Mouse (Mus musculus) myocyte (in vitro differentiated cells): ENCODE results near the gene Cdkn2aipnl.

ENCODE experiments used
- MAX ChIP-seq: IDR thresholded peaks from one replicate; pipeline ENCODE4 v1.6.1; 2011; ENCODE audit warnings: low read depth, mild to moderate bottlenecking, control low read depth
- MYOD1 ChIP-seq, 3 experiments: IDR thresholded peaks; one replicate each; pipeline ENCODE4 v1.6.1; 2011; ENCODE audit warnings: control low read depth in 2 of 3, low read depth in 2 of 3, mild to moderate bottlenecking in 2 of 3, moderate library complexity in 1 of 3; ENCODE audit not compliant: insufficient read length in 2 of 3, control insufficient read depth in 1 of 3
- POLR2A ChIP-seq: IDR thresholded peaks from one replicate; pipeline ENCODE4 v1.6.1; 2011; ENCODE audit warnings: low read depth, mild to moderate bottlenecking, control low read depth, moderate library complexity; ENCODE audit not compliant: insufficient read length
- POLR2AphosphoS2 ChIP-seq: IDR thresholded peaks from one replicate; pipeline ENCODE4 v1.6.1; 2011; ENCODE audit warnings: low read depth, control low read depth; ENCODE audit not compliant: insufficient read length
- REST ChIP-seq: IDR thresholded peaks from one replicate; pipeline ENCODE4 v1.6.1; 2011; ENCODE audit warnings: mild to moderate bottlenecking, control low read depth, moderate library complexity; ENCODE audit not compliant: insufficient read depth, insufficient read length
- TCF3 ChIP-seq: IDR thresholded peaks from one replicate; pipeline ENCODE4 v1.6.1; 2011; ENCODE audit warnings: low read depth, control low read depth; ENCODE audit not compliant: insufficient read length
- USF1 ChIP-seq: IDR thresholded peaks from one replicate; pipeline ENCODE4 v1.6.1; 2011; ENCODE audit warnings: low read depth, mild to moderate bottlenecking, control low read depth, moderate library complexity

GRCm38 (mm10) chr11:51944239-51944638 is 23.2 kb upstream of the Cdkn2aipnl start:
- TF ChIP-seq MYOD1 (IDR thresholded peaks at IDR 0.05; ENCODE audit: control insufficient read depth in 1 of 3, insufficient read length in 2 of 3, low read depth in 2 of 3) (no peak), POLR2A (no peak), USF1 (no peak), POLR2AphosphoS2 (no peak), REST (no peak), TCF3 (no peak), MAX (no peak)
